10 mouse cellular contexts compared by ENCODE assay signal in the genomic region with DNA sequence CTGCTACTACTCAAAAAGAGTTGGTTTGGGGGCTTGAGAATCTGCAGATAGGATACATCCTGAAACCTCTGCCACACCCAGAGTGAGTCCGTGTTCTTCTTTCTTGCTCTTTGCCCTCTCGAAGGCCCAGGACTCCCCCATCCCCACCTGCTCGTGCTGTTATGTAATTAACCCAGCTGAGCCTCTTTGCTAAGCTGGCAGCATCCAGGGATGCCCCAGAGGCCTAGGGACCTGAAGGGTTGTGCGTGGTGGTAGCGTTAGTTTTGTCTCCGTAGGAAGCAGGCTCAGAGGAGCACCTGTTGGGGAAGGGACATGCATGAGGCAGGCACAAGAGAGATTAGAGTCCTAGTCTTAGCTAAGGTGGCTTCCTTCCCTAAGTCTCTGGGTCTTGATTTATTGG. TPM values are rescaled to one million over a fixed set of nuclear protein-coding genes. Genes with fewer than 3 reads are reported as not detected.
A peak's percentile ranks its signal among the peaks of the same experiment; 100 is the strongest.
DNase-seq lines count a peak whose midpoint lies in the region; ATAC-seq and TF ChIP-seq lines count a peak whose summit lies in the region.
"Had no signal": no experiment of that assay in that cellular context is flagged by ENCODE, and none has a peak within 500 bp of the region (broad histone marks: within the 10 kb centered on the region; RNA-seq: fewer than 3 reads in every experiment).

No protein-coding gene starts in this region.

- H3K4me1 ChIP-seq in lung, embryonic 14.5 days (ENCODE audit: insufficient read depth) = no peaks in the 10 kb centered on the region
- peaks cover 3% of the 10 kb centered on the region for H3K4me1 ChIP-seq in lung, adult 2 months (ENCODE audit: control insufficient read depth, insufficient read depth, low read length)
- peaks cover 11% of the 10 kb centered on the region for H3K4me1 ChIP-seq in intestine, embryonic 16.5 days (ENCODE audit: control insufficient read depth, insufficient read depth, low read length)
- H3K4me1 ChIP-seq in neural tube, embryonic 15.5 days = peaks cover 26% of the 10 kb centered on the region

- H3K4me2 ChIP-seq in lung, embryonic 14.5 days = peak overlapping the region; percentile 97; the same call in 1 of the 2 replicates
- H3K4me2 ChIP-seq in intestine, embryonic 16.5 days (ENCODE audit: low read depth, low read length) = no peak overlapping the region; the same call in 1 of the 2 replicates
- peak overlapping the region; percentile 92 for H3K4me2 ChIP-seq in neural tube, embryonic 15.5 days

- H3K27ac ChIP-seq in lung, embryonic 14.5 days (ENCODE audit: low read depth) = no peak overlapping the region
- H3K27ac ChIP-seq in intestine, embryonic 16.5 days (ENCODE audit: low read length) = no peak overlapping the region
- no peak overlapping the region for H3K27ac ChIP-seq in neural tube, embryonic 15.5 days (replicated peaks)

- H3K4me3 ChIP-seq in lung, embryonic 14.5 days (ENCODE audit: low read depth, low read length) = no peak overlapping the region
- H3K4me3 ChIP-seq in lung, adult 2 months (replicated peaks; ENCODE audit: extremely low read depth, low read depth, low read length) = no peak overlapping the region
- peak overlapping the region; percentile 67; the same call in 1 of the 2 replicates for H3K4me3 ChIP-seq in intestine, embryonic 16.5 days (ENCODE audit: low read length)
- peak overlapping the region; percentile 88 for H3K4me3 ChIP-seq in neural tube, embryonic 15.5 days (replicated peaks)

- no peaks in the 10 kb centered on the region; the same call in 1 of the 2 replicates for H3K27me3 ChIP-seq in lung, embryonic 14.5 days (ENCODE audit: insufficient read depth, low read length)
- no peaks in the 10 kb centered on the region for H3K27me3 ChIP-seq in intestine, embryonic 16.5 days (replicated peaks; ENCODE audit: control insufficient read depth, insufficient read depth, low read length)
- H3K27me3 ChIP-seq in neural tube, embryonic 15.5 days (replicated peaks) = no peaks in the 10 kb centered on the region

- H3K9ac ChIP-seq in lung, embryonic 14.5 days = no peak overlapping the region
- no peak overlapping the region for H3K9ac ChIP-seq in intestine, embryonic 16.5 days (ENCODE audit: low read depth, low read length)
- H3K9ac ChIP-seq in neural tube, embryonic 15.5 days (replicated peaks) = peak overlapping the region; percentile 95

- TF ChIP-seq CTCF in lung, embryonic 14.5 days (IDR thresholded peaks at IDR 0.05; ENCODE audit: low read depth) = no peak
- no peak for TF ChIP-seq CTCF in lung, adult 2 months (IDR thresholded peaks at IDR 0.05; ENCODE audit: insufficient read depth, low read length)

- DNase-seq in cerebellum, adult 18-20 months = peak; percentile 40 to 41
- no peak for DNase-seq in cerebellum, postnatal 36 days
- no peak for DNase-seq in lung, embryonic 14.5 days
- DNase-seq in lung, adult 2 months = no peak
- DNase-seq in layer of hippocampus, postnatal 36 days = no peak
- no peak for DNase-seq in lung, postnatal 36 days
- DNase-seq: gastrocnemius, postnatal 14 days had no signal

- no peak for ATAC-seq in lung, embryonic 14.5 days (ENCODE audit: insufficient read depth)
- no peak for ATAC-seq in intestine, embryonic 16.5 days
- ATAC-seq in neural tube, embryonic 15.5 days (ENCODE audit: low FRiP score) = no peak

- no peak for TF ChIP-seq POLR2A in lung, adult 2 months (IDR thresholded peaks at IDR 0.05; ENCODE audit: borderline replicate concordance, extremely low read depth, low read depth, low read length)

- H3K36me3 ChIP-seq in lung, embryonic 14.5 days (ENCODE audit: insufficient read depth) = no peaks in the 10 kb centered on the region
- H3K36me3 ChIP-seq in intestine, embryonic 16.5 days (ENCODE audit: control insufficient read depth, insufficient read depth, low read length) = no peaks in the 10 kb centered on the region
- H3K36me3 ChIP-seq in neural tube, embryonic 15.5 days = no peaks in the 10 kb centered on the region

- H3K9me3 ChIP-seq in lung, embryonic 14.5 days (ENCODE audit: low read depth, low read length) = no peaks in the 10 kb centered on the region
- no peaks in the 10 kb centered on the region for H3K9me3 ChIP-seq in intestine, embryonic 16.5 days (ENCODE audit: control insufficient read depth, low read length)
- H3K9me3 ChIP-seq in neural tube, embryonic 15.5 days (replicated peaks) = no peaks in the 10 kb centered on the region

- 49% methylated on average over 6 of the region's 6 CpGs for WGBS in lung, embryonic 14.5 days
- WGBS in lung, adult 2 months = 75% methylated on average over 6 of the region's 6 CpGs
- 50% methylated on average over 6 of the region's 6 CpGs for WGBS in intestine, embryonic 16.5 days
- 22% methylated on average over 6 of the region's 6 CpGs for WGBS in neural tube, embryonic 15.5 days

RNA-seq across cellular contexts. Expression of gene Rasl10b, which starts 1.6 kb away (rescaled TPM):
- polyA plus RNA-seq in lung, embryonic 14.5 days (2014; fragmentation: Nextera tagmentation; extraction: Ambion mirVana) = 0.88 and 1.3 TPM in 2 replicates
- polyA plus RNA-seq in lung, adult 2 months (2012; rRNA removed) = 1.9 and 2.4 TPM in 2 replicates
- polyA plus RNA-seq in intestine, embryonic 16.5 days (2015; fragmentation: Nextera tagmentation; extraction: Ambion mirVana) = 0.39 and 0.50 TPM in 2 replicates
- 38.3 and 52.2 TPM in 2 replicates for polyA plus RNA-seq in neural tube, embryonic 15.5 days (2015; fragmentation: Nextera tagmentation; extraction: Ambion mirVana)
- total RNA-seq in layer of hippocampus, postnatal 36 days (2021) = 100 to 1,000 TPM; 223 to 227 TPM

RNA-seq across cellular contexts. Expression of gene Gas2l2, which starts 18.7 kb away (rescaled TPM):
- polyA plus RNA-seq in lung, embryonic 14.5 days (2014; fragmentation: Nextera tagmentation; extraction: Ambion mirVana) = not detected in 2 replicates
- 2.8 TPM in 2 replicates for polyA plus RNA-seq in lung, adult 2 months (2012; rRNA removed)
- polyA plus RNA-seq in intestine, embryonic 16.5 days (2015; fragmentation: Nextera tagmentation; extraction: Ambion mirVana) = 0.06 and 0.13 TPM in 2 replicates
- polyA plus RNA-seq in neural tube, embryonic 15.5 days (2015; fragmentation: Nextera tagmentation; extraction: Ambion mirVana) = 0.37 and 0.41 TPM in 2 replicates
- total RNA-seq in layer of hippocampus, postnatal 36 days (2021) = under 1 TPM; 0.12 to 0.15 TPM
- total RNA-seq: gastrocnemius, postnatal 14 days; megakaryocyte-erythroid progenitor cell, adult 5-6 weeks had no signal

RNA-seq across cellular contexts. Expression of gene 1700020L24Rik, which starts 27.0 kb away (rescaled TPM):
- polyA plus RNA-seq in lung, embryonic 14.5 days (2014; fragmentation: Nextera tagmentation; extraction: Ambion mirVana) = 0.23 and 0.64 TPM in 2 replicates
- 0.54 TPM in 1 of 2 replicates, not detected in the other for polyA plus RNA-seq in lung, adult 2 months (2012; rRNA removed)
- 0.97 and 1.5 TPM in 2 replicates for polyA plus RNA-seq in intestine, embryonic 16.5 days (2015; fragmentation: Nextera tagmentation; extraction: Ambion mirVana)
- 0.37 and 0.54 TPM in 2 replicates for polyA plus RNA-seq in neural tube, embryonic 15.5 days (2015; fragmentation: Nextera tagmentation; extraction: Ambion mirVana)
- not detected for total RNA-seq in layer of hippocampus, postnatal 36 days (2021)
- total RNA-seq: gastrocnemius, postnatal 14 days; megakaryocyte-erythroid progenitor cell, adult 5-6 weeks had no signal

RNA-seq across cellular contexts. Expression of gene Mmp28, which starts 52.4 kb away (rescaled TPM):
- polyA plus RNA-seq in lung, embryonic 14.5 days (2014; fragmentation: Nextera tagmentation; extraction: Ambion mirVana) = 2.1 TPM in 2 replicates
- polyA plus RNA-seq in lung, adult 2 months (2012; rRNA removed) = 20.1 and 33.3 TPM in 2 replicates
- 1.3 and 2.0 TPM in 2 replicates for polyA plus RNA-seq in intestine, embryonic 16.5 days (2015; fragmentation: Nextera tagmentation; extraction: Ambion mirVana)
- 3.9 and 4.6 TPM in 2 replicates for polyA plus RNA-seq in neural tube, embryonic 15.5 days (2015; fragmentation: Nextera tagmentation; extraction: Ambion mirVana)
- total RNA-seq in layer of hippocampus, postnatal 36 days (2021) = 1 to 10 TPM; 2.9 to 4.0 TPM

Comparison
In these comparisons a context has a peak if more than half of its experiments do, and no peak if none do; other contexts are left out.
1. DNase-seq: peak in cerebellum, adult 18-20 months (2 of 2); none in cerebellum, postnatal 36 days (0 of 2), lung, embryonic 14.5 days (single experiment), lung, adult 2 months (single experiment), layer of hippocampus, postnatal 36 days (0 of 2) and lung, postnatal 36 days (single experiment).
2. H3K4me3 ChIP-seq: peak in intestine, embryonic 16.5 days (single experiment) and neural tube, embryonic 15.5 days (single experiment); none in lung, embryonic 14.5 days (single experiment) and lung, adult 2 months (single experiment).
3. RNA of gene Rasl10b, which starts 1.6 kb away (polyA plus RNA-seq): 38.3 to 52.2 TPM in neural tube, embryonic 15.5 days; 1.9 to 2.4 TPM in lung, adult 2 months, 0.88 to 1.3 TPM in lung, embryonic 14.5 days and 0.39 to 0.50 TPM in intestine, embryonic 16.5 days; every median in the first group is over 10 times any median in the second.